Mouse (Mus musculus) gonadal fat pad, adult 2 months (tissue): ENCODE results near the gene Hoga1. TPM values are rescaled to one million over a fixed set of nuclear protein-coding genes. Genes with fewer than 3 reads are reported as not detected.

Source experiments
- DNase-seq: peaks from one replicate; pipeline ENCODE4 v3.0.0-alpha.2; 2012; ENCODE audit warnings: low read depth
- polyA plus RNA-seq: library from polyadenylated mRNA; depleted of rRNA; stranded (reverse); fragments of >200 nt; gene quantifications from 2 replicates; pipeline ENCODE4 v1.2.3, GENCODE M21; 2012

Hoga1 gene
- polyA plus RNA-seq, 1 experiment: 13.7 TPM

DNA sequence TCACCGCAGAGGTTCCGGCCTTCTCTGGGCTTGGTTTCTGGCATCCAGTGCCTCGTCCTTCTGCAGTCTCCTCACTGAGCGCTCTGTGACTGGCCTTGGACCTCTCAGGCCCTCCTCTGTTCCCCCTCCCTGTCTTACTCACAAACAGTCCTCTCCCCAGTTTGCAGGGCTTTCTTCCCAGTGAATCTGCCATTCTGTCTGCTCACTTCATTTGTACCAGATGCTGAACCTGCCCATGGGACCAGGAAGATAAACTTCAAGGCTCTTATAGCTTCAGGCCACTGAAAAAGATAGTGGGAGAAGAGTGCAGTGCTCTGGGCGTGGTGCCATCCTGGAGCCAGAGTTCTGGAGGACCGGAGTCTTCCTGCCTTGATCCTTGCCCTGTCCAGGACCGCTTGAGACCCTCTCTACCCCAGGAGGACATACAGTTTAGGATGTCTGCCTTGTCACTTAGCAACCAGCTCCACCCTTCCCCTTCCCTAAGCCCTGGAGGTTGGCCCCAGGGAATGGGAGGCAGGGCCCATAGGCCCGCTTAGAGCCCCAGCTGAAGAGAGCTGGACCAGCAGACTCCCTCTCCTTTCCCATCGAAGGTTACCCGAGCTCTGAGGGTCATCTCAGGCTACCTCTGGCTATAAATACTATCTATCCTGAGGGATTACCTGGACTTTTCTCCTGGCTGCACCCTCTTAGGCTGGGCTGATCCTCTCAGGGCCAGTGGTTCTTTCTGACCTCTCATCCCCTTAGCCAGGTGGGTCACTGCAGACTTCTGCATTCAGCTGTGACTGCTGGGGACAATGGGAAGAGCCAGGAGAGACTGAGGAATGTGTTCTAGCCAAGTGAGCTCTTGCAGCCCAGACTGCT, 23.5 kb upstream of the Hoga1 start:
- no peak for DNase-seq

DNA sequence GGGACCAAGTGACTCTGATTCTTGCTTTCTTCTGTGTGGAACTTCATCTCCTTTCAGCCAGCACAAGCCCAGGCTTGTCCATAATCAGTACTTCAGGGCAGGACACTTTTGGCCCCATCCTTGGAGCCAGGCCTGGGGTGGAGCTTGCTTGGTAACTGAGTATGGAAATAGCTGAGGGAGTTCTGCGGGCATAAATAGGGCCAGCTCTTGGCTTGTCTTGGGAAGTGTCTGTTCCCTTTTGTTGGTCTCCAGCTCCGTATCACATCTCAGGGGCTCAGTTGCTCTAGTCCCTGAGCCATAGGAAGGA, 22.9 kb upstream of the Hoga1 start:
- DNase-seq: no peak

DNA sequence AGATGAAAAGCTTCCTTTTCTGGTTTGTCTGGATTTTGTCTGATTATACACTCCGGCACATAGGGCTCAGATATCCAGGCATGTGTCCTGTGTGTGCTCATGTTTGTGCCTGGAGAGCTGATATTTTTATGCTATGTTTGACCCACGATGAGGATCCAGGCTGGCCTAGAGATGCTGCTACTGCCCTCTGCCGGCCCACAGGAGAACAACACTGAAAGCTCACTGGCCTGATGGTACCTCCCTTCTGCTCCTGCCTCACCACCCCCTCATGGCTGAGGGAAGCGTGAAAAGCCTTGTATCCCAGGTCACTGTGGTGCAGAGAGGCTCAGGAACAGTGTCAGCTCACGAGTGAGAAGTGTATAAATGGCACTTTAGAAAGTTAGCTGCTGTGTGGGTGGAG, 19.3 kb upstream of the Hoga1 start:
- no peak for DNase-seq

DNA sequence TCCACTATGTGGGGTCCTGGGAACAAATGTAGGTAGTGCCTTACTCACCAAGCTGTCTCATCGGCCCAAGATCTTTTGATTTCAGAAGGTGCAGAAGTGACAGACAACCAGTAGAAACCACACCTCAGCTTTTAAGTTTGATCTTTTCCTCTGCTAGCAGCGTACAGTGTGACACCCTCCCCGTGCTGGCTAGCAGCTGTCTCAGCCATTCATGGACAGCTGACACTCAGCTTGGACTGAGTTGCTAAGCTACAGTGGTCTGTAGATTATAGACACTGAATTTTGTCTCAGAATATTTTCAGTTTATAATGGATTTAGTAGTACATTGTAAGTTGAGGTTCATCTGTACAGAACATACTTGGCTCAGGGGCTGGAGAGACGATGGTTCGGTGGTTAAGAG, 14.3 kb upstream of the Hoga1 start:
- DNase-seq: no peak

DNA sequence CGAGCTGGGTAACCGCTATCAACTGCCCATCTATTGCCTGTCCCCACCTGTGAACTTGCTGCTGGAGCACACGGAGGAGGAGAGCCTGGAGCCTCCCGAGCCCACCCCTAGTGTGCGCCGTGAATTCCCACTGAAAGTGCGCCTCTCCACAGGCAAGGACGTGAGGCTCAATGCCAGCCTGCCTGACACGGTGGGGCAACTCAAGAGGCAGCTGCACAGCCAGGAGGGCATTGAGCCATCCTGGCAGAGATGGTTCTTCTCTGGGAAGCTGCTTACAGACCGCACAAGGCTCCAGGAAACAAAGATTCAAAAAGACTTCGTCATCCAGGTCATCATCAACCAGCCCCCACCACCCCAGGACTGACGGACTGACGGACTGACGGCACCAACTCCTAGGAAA, 11.8 kb upstream of the Hoga1 start:
- DNase-seq: no peak

DNA sequence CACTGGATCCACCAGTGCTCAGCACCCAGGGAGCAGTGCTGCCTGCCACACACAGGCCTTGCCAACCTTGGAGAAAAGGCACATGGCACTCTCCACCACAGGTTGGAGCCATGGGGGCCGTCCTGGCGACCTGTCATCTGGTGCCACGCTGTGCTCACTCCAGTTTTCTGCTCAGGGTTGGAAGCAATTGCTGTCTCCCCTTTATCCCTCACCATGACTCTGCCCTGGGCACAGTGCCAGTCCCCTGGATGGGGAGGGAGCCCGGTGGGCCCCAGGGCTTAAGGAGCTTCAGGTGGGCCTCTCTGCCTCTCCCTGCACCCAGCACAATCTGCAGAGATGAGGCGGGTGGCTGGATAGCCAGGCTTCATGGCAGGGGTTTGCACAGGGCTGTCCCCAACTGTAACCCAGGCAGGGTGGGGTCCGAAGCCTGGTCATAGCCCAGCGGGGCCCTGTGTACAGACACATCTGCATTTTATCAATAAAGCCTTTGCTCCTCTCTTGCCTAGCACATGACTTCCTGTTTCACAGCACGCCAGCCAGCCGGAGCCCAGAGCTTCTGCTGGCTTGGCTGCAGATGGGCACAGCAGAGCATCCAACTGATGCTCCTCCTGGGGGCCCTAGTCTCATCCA, 11.1 kb upstream of the Hoga1 start:
- no peak for DNase-seq

DNA sequence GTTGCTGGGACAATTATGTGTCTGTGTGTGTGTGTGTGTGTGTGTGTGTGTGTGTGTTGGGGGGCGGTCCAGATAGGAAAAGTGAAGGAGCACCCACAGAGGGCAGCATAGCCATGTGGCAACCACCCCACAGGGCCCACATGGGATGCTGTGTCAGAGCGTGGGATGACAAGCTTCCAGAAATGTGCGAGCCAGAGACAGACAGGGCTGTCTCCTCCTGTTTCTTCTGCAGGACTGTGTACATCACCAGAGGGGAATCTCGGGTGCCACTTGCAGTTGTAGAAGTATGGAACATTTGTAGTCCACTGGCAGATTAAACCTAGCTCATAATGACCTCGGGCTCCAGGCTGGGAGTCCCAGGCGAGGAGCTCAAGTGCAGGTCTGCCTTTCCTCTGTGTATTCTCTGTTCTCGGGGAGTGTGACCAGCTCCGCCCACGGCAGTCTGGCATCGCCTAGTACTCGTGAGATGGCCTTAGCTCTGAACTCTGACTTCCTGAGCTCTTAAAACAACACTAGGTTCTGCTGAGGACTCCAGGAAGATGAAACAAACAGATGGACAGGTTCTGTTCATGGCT, 10.4 kb upstream of the Hoga1 start:
- DNase-seq: no peak

DNA sequence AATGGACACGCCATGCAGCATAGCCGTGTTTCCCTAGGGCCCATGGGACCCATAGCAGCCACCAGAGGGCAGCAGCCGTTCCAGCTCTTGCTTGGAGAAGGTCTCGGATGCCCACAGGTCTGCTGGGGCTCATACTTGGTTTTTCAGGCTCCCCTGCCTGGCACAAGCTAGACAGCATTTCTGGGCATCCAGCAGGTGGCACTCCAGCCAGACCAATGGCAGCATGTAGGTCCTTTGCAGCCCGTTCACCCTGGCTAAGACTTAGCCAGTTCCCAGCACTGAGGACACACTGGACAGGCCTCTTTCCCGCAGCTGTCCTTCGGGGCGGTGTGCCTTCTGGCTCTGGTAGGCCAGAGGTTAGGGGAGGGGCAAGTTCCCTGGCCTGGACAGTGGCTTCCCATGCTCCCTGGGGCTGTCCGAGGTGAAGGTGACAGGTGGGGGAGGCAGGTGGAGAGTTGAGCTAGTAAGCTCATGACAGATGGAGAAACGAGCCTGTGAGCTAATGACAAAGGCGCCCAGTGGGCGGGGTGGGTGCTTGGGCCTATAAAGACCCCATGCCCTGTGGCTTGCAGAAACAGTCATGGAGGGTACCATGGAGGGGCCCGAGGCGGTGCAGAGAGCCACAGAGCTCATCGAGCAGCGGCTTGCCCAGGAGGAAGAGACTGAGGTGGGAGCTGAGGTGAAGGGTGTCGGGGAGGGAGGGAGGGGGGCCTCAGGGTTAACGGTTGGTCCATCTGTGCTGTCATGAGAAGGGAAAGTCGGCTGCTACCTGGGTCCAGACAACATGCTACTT, 9.8 kb upstream of the Hoga1 start, which contains the start of gene Ankrd2:
Ankrd2 (plus strand) TSS at position 545 of the 793 bp plus-strand sequence.
- DNase-seq: no peak

DNA sequence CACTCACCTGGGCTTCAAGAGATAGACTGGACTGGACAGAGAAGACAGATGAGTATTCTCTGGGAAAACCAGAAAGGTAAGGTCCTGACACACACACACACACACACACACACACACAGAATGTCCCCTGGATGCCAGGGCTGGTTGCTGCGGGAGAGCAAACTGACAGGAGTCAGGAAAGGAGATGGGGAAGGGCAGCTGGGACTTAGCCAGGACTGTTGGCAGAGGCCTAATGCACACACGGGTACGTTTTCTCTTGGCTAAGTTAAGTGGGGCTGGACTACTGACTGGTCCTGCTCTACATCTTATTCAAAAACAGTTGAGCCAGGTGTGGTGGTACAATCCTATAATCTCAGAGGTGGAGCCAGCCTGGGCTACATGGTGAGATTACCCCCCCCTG, 9.1 kb upstream of the Hoga1 start:
- DNase-seq: no peak

DNA sequence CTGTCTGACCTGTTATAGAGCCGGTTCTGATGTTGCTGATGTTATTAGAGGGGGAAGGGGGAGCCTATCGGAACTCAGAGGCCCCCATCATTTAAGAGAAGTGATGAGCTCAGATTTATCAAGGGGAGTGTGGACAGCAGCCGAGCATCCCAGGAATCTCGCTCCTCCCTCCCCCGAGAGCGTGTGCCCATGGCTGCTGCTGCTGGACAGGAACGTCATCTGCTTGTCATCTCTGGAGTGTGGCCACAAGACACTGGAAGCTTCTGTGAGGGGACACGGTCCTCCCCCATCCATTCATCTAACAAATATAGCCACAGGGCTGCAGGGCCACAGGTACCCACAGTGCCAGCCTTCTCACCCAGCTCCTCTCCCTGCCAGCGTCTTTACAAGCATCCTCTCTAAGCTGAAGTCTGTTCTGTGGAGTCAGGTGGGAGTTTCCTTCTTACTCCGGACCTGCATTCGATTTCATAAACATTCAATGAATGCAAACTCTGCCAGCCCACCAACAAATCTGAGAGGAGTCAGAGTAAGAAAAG, 8.2 kb upstream of the Hoga1 start:
- DNase-seq: no peak

DNA sequence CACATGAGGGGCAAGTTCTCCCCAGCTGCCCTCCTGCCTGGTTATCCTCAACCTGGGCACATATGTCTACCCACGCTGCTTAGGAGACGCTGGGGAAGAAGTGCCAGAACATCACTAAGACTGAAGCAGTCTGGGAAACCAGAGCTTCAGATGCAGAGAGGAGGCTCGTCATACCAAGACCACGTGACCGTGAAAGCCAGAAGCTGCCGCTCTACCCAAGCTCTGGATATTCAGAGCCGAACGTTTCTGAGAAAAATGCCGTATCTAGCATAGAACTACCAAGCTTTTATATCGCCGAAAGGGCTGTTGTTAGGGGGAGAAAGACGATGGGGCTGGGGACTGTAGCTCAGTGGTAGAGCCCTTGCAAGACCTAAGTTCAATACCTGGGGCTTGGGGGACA, 7.1 kb upstream of the Hoga1 start:
- DNase-seq: no peak

DNA sequence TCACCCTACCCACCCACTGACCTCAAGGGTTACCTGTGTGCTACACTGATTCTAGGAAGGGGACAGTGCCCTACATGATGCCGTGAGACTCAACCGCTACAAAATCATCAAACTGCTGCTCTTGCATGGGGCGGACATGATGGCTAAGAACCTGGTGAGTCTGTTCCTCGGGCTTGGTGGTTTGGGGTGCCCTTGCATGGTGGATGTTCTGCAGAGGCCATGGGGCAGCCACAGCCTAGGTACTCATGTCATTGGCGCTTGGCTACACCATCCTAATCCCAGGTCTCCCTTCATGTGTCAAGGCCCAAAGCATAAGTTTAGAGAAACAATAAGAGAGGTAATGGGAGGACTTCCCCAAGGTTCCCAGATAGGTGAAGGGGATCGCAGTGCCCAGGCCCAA, 1.4 kb upstream of the Hoga1 start:
- DNase-seq: no peak

DNA sequence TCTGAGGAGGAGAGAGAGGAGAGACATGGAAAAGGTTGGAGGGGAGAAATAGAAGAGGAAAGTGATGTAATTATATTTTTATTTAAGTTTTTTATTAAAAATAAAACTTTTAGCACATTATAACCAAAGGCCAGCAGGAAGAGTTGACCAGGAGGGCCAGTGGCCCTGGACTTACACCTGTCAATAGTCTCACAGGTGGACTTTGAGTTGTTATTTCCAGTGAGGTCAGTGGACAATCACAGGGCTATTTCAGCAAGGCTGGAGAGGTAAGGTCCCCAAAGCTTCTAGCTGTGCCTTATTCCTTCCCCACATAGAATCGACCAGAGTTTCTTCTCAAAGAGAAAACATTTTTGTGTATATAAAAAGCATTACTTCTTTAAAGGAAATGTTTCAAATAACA, 4.8 kb downstream of the Hoga1 start:
- DNase-seq: no peak

DNA sequence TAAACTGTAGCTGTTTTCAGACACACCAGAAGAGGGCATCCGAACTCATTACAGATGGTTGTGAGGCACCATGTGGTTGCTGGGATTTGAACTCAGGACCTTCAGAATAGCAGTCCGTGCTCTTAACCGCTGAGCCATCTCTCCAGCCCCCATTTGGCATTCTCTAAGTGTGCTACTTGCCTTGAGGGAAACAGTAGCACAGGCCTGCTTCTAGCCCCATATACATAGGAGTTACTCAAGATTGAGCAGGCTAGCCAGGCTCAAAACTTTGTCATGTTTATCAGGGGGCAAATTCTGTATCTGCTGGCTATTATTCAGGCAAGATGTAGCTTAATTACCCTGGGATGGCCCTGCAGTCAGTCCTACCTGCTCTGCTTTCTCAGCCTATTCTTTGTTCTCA, 5.9 kb downstream of the Hoga1 start:
- no peak for DNase-seq

DNA sequence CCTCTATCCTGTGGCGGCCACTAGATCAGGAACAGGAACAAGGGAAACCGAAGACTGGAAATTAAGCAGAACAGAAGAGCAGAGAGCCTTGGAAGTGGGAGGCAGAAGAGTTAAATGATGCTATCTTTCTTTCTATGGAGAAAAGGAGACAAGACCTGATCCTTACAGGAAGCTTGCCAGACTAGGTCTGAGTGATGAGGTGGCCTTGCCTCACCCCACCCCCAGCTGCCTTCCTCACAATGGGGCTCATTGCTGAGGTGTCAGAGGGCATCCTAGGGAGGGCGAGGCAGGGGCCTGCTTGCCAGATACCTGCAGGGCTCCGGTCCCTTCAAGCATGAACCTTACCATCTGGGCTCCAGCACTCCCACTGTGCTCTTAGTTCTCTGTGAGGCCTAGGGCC, 6.5 kb downstream of the Hoga1 start, which contains the start of gene 4933411K16Rik:
4933411K16Rik (plus strand) TSS at position 301 of the 400 bp plus-strand sequence.
- DNase-seq: no peak

DNA sequence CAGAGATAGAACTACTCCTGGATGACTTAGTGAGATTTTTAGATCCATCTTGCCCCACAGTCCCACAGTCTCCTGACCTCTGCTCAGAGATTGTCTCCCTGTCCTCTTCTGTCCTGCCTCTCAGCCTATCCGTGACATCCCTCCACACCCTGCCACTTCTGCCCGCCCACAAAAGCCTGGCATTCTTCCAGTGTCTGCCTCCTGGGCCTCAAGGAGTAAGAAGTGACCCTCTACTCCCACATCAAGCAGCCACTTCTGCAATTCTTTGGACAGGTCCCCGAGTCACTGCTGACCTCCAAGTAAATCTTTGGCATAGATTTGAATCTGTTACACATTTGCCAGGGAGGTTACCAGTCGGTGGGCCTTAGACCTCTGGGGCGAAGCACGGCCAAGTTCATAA, 8.8 kb downstream of the Hoga1 start:
- DNase-seq: no peak

DNA sequence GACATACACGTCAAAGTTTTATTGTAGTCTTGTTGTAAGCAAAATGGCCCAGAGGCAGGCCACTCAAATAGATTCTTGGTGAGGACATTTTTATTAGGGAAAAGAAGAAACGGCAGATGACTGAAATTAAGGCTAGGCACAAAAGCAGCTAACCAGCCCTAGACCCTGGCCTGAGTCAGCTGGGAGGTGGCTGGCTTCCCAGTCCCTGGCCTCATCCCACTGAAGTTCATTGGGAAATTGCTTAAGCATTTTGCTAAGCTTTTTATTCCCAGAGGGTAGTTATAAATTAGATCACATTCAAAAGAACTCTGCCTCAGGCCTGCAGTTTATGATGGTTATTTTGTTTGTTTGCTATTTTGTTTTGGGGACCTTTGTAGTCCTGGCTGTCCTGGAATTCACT, 10.5 kb downstream of the Hoga1 start:
- DNase-seq: no peak

DNA sequence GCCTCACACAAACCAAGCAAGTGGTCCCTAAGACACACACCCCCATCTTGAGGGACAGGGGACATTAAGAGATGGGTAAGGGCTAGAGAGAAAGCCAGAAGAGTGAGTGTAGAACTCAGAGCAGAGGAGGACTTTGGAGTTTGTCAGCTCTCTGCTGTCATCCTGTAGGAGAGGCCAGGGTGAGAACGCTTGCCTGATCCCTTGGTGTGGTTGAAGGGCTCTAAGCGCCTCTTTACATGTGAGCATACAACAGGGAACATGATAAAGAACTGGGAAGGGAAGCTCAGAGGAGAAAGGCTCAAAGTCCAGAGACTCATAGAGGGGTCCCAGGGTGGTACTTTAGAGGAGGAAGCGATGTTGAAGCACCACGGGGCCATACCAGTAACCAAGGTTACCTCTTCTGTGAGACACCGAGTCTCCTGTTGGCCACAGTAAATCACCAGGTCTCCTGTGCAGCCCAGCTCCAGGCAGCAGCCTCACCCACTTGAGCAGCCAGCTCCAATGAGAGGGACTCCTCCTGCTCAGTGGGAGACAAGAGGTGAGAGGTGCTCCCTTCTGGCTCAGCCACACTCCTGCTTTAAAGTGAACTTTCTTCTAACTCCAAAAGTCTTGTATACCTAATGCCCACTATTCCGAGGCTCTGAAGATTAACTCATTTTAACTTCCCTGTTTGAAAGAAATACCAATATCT, 11.5 kb downstream of the Hoga1 start:
- no peak for DNase-seq

DNA sequence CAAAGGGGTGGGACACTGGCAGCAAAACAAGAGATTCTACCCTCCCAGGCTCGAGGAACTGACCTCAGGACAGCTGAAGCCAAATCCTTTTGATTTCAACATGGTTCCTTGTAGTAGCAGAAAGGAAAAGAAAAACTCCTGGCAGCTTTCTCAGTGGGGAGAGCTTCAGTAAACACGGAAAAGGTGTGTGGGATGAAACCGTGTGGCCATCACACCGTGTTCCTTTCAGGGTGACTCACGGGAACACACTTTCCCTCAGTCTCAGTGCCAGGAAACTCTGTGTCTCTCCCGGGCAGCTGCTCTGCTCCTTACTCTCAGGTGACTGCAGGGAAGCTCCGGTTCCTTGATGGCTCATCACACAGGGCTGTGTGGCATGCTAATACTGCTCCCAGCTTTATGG, 13.0 kb downstream of the Hoga1 start:
- peak; percentile 74 for DNase-seq

DNA sequence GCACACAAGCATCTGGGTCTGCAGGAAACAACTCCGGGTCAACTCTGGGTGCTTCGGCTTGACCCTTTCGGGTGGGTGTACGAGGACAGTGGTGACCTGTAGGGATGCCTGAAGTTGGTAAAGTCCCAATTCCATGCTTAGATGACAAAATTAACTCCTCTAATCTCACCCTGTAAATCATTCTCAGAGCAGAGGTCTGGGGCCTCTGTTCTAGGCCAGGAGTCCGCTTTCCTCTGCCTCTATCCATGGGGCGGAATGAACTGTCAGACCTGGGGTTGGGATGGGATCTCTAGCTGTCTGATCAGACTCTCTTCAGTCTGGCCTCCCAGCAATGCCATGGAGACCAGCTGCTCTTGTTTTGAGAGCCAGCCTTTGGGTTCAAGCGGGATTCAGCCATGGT, 16.0 kb downstream of the Hoga1 start:
- DNase-seq: no peak

DNA sequence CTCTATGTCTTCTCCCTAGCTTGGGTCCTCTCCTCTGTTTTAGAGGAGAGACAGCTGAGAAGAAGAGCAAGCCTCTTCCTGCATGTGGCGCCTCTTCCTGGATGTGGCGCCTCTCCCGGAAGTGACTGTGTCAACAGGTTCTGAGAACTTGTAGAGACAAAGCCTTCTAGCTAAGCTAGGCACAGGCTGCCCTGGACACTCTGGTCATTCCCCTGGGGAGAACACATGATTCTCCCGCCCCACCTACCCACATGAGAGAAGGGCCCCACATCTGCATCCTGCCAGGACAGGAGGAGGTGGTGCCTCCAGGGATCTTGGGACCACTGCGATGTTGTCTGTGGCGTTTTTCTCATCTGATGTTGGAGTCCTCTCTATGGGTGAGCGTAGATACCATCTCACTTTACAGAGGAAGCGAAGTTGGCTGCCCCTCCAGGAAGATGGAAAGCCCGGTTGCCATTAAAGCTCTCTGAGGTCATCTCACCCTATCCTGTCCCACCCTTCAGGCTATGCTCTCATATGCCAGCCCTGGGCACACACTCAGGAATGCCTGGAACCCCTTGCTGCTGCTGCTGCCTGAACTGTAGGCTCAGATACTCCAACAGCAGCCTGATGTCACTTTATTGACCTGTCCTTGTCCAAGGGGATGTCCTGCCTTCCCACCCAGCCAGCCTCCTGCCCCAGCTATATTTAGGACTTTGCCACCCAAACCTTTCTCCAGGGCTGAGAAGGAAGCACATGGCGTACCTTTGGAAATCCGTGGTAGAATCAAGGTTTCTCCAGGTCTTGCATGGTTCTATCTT, 23.2 kb downstream of the Hoga1 start:
- no peak for DNase-seq
